Comparison of ENCODE assay signal across 9 mouse cellular contexts in genomic region chr7:44466888-44467311, GRCm38 (mm10). TPM values are rescaled to one million over a fixed set of nuclear protein-coding genes. Genes with fewer than 3 reads are reported as not detected.
DNase-seq lines count a peak whose midpoint lies in the region; ATAC-seq and TF ChIP-seq lines count a peak whose summit lies in the region.
"Had no signal": no experiment of that assay in that cellular context is flagged by ENCODE, and none has a peak within 500 bp of the region (broad histone marks: within the 10 kb centered on the region; RNA-seq: fewer than 3 reads in every experiment).

No protein-coding gene starts in this region.

- no peak; the same call in 1 of the 2 replicates for ATAC-seq in neural tube, embryonic 13.5 days (ENCODE audit: low read depth)

- peaks cover 7% of the 10 kb centered on the region for H3K27me3 ChIP-seq in neural tube, embryonic 13.5 days

- 85% methylated on average over 16 of the region's 16 CpGs for WGBS in neural tube, embryonic 13.5 days

- H3K36me3 ChIP-seq in neural tube, embryonic 13.5 days: peaks cover 23% of the 10 kb centered on the region

- peak overlapping the region; percentile 69 for H3K27ac ChIP-seq in left cerebral cortex, adult 2 months
- H3K27ac ChIP-seq in neural tube, embryonic 13.5 days (replicated peaks): peak overlapping the region; percentile 93

- H3K4me2 ChIP-seq in neural tube, embryonic 13.5 days: peak overlapping the region; percentile 73; the same call in 1 of the 2 replicates

- intact Hi-C loops in left cerebral cortex, adult 2 months (cut with DNase I): no loop called here

- TF ChIP-seq CTCF in left cerebral cortex, adult 2 months (IDR thresholded peaks at IDR 0.05): no peak; the same call in 1 of the 2 replicates

- H3K9me3 ChIP-seq in neural tube, embryonic 13.5 days: no peaks in the 10 kb centered on the region

- peak overlapping the region; percentile 12; the same call in 1 of the 2 replicates for H3K9ac ChIP-seq in neural tube, embryonic 13.5 days

- no peak overlapping the region; the same call in 1 of the 2 replicates for H3K4me3 ChIP-seq in left cerebral cortex, adult 2 months
- H3K4me3 ChIP-seq in neural tube, embryonic 13.5 days: 0 out of 2 replicates have a peak overlapping the region, but pooled peaks have one; percentile 60

- DNase-seq in cerebellum, adult 18-20 months: peak; percentile 40 to 54
- DNase-seq in cerebellum, adult 8-10 months: no peak
- peak in 1 of 2 experiments; percentile 33 for DNase-seq in left cerebral cortex, adult 2 months (ENCODE audit: extremely low spot score in 1 of 2, low spot score in 2 of 2)
- no peak for DNase-seq in left cerebral cortex, adult 11 months (ENCODE audit: low spot score)
- peak; percentile 46 for DNase-seq in layer of hippocampus, adult 9-11 months
- DNase-seq in left cerebral cortex, adult 9 months (ENCODE audit: low spot score in 2 of 2): no peak
- no peak for DNase-seq in retina, embryonic 14.5 days (ENCODE audit: low spot score)

- peaks cover 71% of the 10 kb centered on the region for H3K4me1 ChIP-seq in neural tube, embryonic 13.5 days (replicated peaks)

RNA-seq across cellular contexts. Expression of gene Josd2, which starts 0.9 kb away (rescaled TPM):
- 10 to 100 TPM; 72.3 to 86.6 TPM for total RNA-seq in left cerebral cortex, adult 2 months (2021)
- polyA plus RNA-seq in neural tube, embryonic 13.5 days (2015; fragmentation: Nextera tagmentation; extraction: Ambion mirVana): 49.9 and 54.3 TPM in 2 replicates

RNA-seq across cellular contexts. Expression of gene Aspdh, which starts 1.7 kb away (rescaled TPM):
- total RNA-seq in left cerebral cortex, adult 2 months (2021): 10 to 100 TPM in 1 of 2 experiments, 1 to 10 TPM in 1; 9.8 to 10.0 TPM
- 1.6 and 2.9 TPM in 2 replicates for polyA plus RNA-seq in neural tube, embryonic 13.5 days (2015; fragmentation: Nextera tagmentation; extraction: Ambion mirVana)
- total RNA-seq: hematopoietic stem cell, adult 5-6 weeks had no signal

RNA-seq across cellular contexts. Expression of gene Emc10, which starts 29.4 kb away (rescaled TPM):
- 100 to 1,000 TPM; 192 to 201 TPM for total RNA-seq in left cerebral cortex, adult 2 months (2021)
- polyA plus RNA-seq in neural tube, embryonic 13.5 days (2015; fragmentation: Nextera tagmentation; extraction: Ambion mirVana): 139 TPM in 2 replicates

RNA-seq across cellular contexts. Expression of gene Fam71e1, which starts 29.5 kb away (rescaled TPM):
- 10 to 100 TPM; 15.5 to 21.0 TPM for total RNA-seq in left cerebral cortex, adult 2 months (2021)
- 23.0 and 29.8 TPM in 2 replicates for polyA plus RNA-seq in neural tube, embryonic 13.5 days (2015; fragmentation: Nextera tagmentation; extraction: Ambion mirVana)
- total RNA-seq: hematopoietic stem cell, adult 5-6 weeks had no signal

RNA-seq across cellular contexts. Expression of gene Lrrc4b, which starts 38.1 kb away (rescaled TPM):
- 100 to 1,000 TPM; 278 to 294 TPM for total RNA-seq in left cerebral cortex, adult 2 months (2021)
- polyA plus RNA-seq in neural tube, embryonic 13.5 days (2015; fragmentation: Nextera tagmentation; extraction: Ambion mirVana): 11.3 and 13.3 TPM in 2 replicates
- total RNA-seq: hematopoietic stem cell, adult 5-6 weeks had no signal

Comparison
In these comparisons a context has a peak if more than half of its experiments do, and no peak if none do; other contexts are left out.
1. DNase-seq: peak in cerebellum, adult 18-20 months (2 of 2) and layer of hippocampus, adult 9-11 months (single experiment); none in cerebellum, adult 8-10 months (single experiment), left cerebral cortex, adult 11 months (single experiment), left cerebral cortex, adult 9 months (0 of 2) and retina, embryonic 14.5 days (single experiment).